Mouse (Mus musculus): Measurements from ENCODE around the gene Gpa33.

GRCm38 (mm10) chr1:166204171-166204570 lies 74.1 kb downstream of the Gpa33 start:
- no peak for TF ChIP-seq CTCF (IDR thresholded peaks at IDR 0.05)
- no peak for TF ChIP-seq EP300 (IDR thresholded peaks at IDR 0.05)
